Mouse (Mus musculus) limb, embryonic 10.5 days (tissue): ENCODE results near the gene Zfp654. TPM values are rescaled to one million over a fixed set of nuclear protein-coding genes. Genes with fewer than 3 reads are reported as not detected.

ENCODE experiments used
- DNase-seq: peaks from one replicate; pipeline ENCODE4 v3.0.0-alpha.2; 2017; ENCODE audit warnings: low spot score
- H3K27ac ChIP-seq: fragments of 300-500 bp; sonication (generic); 2 replicates; pipeline ENCODE4 v1.5.1; 2016; ENCODE audit warnings: mild to moderate bottlenecking
- H3K27me3 ChIP-seq: fragments of 300-500 bp; sonication (generic); 2 replicates; pipeline ENCODE4 v1.6.1; 2016; ENCODE audit warnings: low read depth, mild to moderate bottlenecking; ENCODE audit not compliant: poor library complexity, severe bottlenecking
- H3K36me3 ChIP-seq: fragments of 300-500 bp; sonication (generic); 2 replicates; pipeline ENCODE4 v1.6.1; 2016; ENCODE audit warnings: mild to moderate bottlenecking, moderate library complexity
- H3K4me1 ChIP-seq: fragments of 300-500 bp; sonication (generic); 2 replicates; pipeline ENCODE4 v1.6.1; 2016
- H3K4me3 ChIP-seq: fragments of 300-500 bp; sonication (generic); 2 replicates; pipeline ENCODE4 v1.5.1; 2016; ENCODE audit warnings: mild to moderate bottlenecking, moderate library complexity
- H3K9me3 ChIP-seq: fragments of 300-500 bp; sonication (generic); replicated peaks from 2 replicates; pipeline ENCODE4 v1.6.1; 2016; ENCODE audit warnings: mild to moderate bottlenecking
- WGBS: fragments of 180-500 bp; shearing (Covaris S2); methylation state at CpG from one replicate; pipeline ENCODE4 v1.1.7; 2016; 5-methylcytosine and 5-hydroxymethylcytosine counted together
- polyA plus RNA-seq: library from polyadenylated mRNA; unstranded; fragments of >200 nt; fragmentation: Nextera tagmentation; extraction: Ambion mirVana; gene quantifications from 2 replicates; pipeline ENCODE4 v1.2.1, GENCODE M21; 2016

The Zfp654 gene
- polyA plus RNA-seq = 5.3 and 5.8 TPM in 2 replicates

DNA sequence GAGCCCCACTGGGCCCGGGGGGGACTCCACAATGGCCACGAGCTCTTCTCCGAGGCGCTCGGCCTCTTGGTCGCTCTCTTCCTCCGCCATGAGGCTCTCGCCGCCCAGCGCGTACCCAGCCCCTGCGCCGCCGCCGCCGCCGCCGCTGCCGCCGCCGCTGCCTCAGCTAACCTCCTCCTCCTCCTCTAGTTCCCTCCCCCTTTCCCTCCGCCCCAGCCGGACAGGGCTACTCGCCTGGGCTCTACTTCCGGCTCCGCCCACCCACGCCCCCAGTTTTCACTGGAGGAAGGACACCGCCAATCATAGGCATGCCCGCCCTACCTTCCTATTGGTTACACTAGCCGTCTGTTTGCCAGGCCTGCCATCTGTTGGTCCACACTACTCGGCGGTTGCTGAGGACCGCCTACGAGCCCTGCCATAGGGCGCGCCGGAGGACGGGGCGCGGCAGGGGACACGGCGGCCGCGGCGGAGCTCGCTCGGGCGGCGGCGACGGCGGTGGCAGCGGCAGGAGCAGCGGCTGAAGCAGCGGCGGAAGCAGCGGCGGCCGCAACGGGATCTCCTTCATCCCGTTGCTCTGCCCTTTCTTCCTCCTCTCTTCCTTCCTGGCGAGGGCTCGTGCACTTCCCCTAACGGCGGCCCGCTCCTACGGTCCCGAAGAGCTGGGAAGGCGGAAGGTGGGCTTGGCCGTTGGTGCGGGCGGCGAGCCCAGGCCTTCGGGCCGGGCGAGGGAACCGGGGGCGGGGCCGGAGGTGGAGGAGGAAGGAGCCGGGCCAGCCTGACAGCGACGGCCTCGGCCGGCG, at the start of gene Zfp654, which contains the start of gene Cggbp1:
Gene Zfp654, minus strand, starts transcription at position 90 of the 800 bp plus-strand sequence.
Gene Cggbp1, plus strand, starts transcription at position 434 of the 800 bp plus-strand sequence.
- Histone ChIP-seq H3K27ac (peak within 1 kb of the TSS; percentile 97), H3K4me3 (peak within 1 kb of the TSS; percentile 96), H3K9me3 (no peaks in the 10 kb centered on the region), H3K4me1 (peaks cover 20% of the 10 kb centered on the region), H3K27me3 (no peaks in the 10 kb centered on the region), H3K36me3 (peaks cover 34% of the 10 kb centered on the region)
- peak; percentile 100 for DNase-seq
- under 1% methylated on average over 85 of the region's 85 CpGs for WGBS

- Histone ChIP-seq H3K9me3 (no peaks in the 10 kb centered on the region), H3K27ac (no peak overlapping the region), H3K4me3 (no peak overlapping the region), H3K36me3 (no peaks in the 10 kb centered on the region), H3K4me1 (no peaks in the 10 kb centered on the region), H3K27me3 (no peaks in the 10 kb centered on the region)
- no peak for DNase-seq
- WGBS = 70% methylated on average over 2 of the region's 2 CpGs
These were observed 47.6 kb upstream of the Zfp654 start for GRCm38 (mm10) chr16:64899084-64899483.

DNA sequence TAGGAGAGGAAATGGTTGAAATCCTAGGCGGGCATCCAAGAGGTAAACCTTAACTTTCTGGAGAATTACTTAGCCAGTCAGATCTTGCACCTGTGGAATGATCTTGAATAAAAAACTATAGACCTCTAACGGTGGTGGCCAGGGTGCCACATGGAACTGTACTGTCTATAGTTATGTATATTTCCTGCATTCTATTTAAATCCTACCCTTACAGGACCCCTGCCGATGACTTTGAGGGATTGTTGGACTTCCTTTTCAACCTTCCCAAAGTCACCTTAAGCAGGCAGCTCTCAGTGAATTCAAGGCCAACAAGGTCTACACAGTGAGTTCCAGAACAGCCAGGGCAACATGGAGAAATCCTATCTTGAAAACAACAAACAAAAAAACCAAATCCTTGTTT, 38.0 kb upstream of the Zfp654 start:
- Histone ChIP-seq H3K27ac (no peak overlapping the region), H3K4me3 (no peak overlapping the region), H3K27me3 (no peaks in the 10 kb centered on the region), H3K4me1 (peaks cover 3% of the 10 kb centered on the region; the same call in 1 of the 2 replicates), H3K36me3 (no peaks in the 10 kb centered on the region), H3K9me3 (no peaks in the 10 kb centered on the region)
- WGBS = 92% methylated on average over 3 of the region's 3 CpGs
- no peak for DNase-seq

DNA sequence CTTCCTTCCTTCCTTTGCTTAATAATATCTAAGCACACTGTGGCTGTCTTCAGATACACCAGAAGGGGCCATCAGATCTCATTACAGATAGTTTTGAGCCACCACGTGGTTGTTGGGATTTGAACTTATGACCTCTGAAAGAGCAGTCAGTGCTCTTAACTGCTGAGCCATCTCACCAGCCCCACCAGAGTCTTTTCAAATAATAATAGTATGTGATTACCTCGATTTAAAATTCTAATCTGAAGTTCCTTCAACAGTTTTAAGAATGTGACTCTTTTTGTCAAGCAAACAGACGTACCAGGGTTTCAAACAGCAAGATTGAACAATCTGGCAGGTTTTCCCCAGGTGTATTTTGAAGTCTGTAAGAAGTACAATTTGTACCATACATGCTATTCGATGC, 34.1 kb upstream of the Zfp654 start:
- Histone ChIP-seq H3K9me3 (no peaks in the 10 kb centered on the region), H3K4me1 (peaks cover 8% of the 10 kb centered on the region), H3K4me3 (no peak overlapping the region), H3K27me3 (no peaks in the 10 kb centered on the region), H3K36me3 (no peaks in the 10 kb centered on the region), H3K27ac (no peak overlapping the region)
- DNase-seq = no peak
- WGBS = 45% methylated on average over 4 of the region's 4 CpGs

DNA sequence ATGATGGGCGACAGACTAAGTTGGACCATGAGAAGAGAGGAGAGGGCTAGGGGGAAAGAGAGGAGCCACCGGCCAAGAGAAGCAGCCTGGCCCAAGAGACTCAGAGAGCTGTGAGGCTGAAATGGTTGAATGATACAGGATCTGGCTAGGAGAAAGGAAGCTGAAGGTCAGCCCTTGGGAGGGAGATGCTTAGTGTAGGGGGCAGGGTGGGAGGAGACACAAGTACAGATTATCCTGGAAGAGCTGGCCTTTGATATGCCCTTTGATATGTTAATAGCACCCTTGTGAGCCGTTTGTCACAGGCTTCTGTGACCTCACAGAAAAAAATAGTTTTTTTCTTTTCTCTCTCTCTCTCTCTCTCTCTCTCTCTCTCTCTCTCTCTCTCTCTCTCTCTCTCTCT, 33.7 kb upstream of the Zfp654 start:
- Histone ChIP-seq H3K4me3 (no peak overlapping the region), H3K27me3 (no peaks in the 10 kb centered on the region), H3K4me1 (peaks cover 8% of the 10 kb centered on the region), H3K27ac (no peak overlapping the region), H3K36me3 (no peaks in the 10 kb centered on the region), H3K9me3 (no peaks in the 10 kb centered on the region)
- DNase-seq = no peak
- 22% methylated on average over 3 of the region's 3 CpGs for WGBS

GRCm38 (mm10) chr16:64884420-64884838, 33.0 kb upstream of the Zfp654 start:
- Histone ChIP-seq H3K36me3 (no peaks in the 10 kb centered on the region), H3K9me3 (no peaks in the 10 kb centered on the region), H3K27ac (no peak overlapping the region), H3K4me1 (peaks cover 8% of the 10 kb centered on the region), H3K4me3 (no peak overlapping the region), H3K27me3 (no peaks in the 10 kb centered on the region)
- 10% methylated on average over 3 of the region's 3 CpGs for WGBS
- DNase-seq = no peak

GRCm38 (mm10) chr16:64883896-64884295, 32.4 kb upstream of the Zfp654 start:
- Histone ChIP-seq H3K36me3 (no peaks in the 10 kb centered on the region), H3K27me3 (no peaks in the 10 kb centered on the region), H3K9me3 (no peaks in the 10 kb centered on the region), H3K4me1 (peaks cover 8% of the 10 kb centered on the region), H3K4me3 (no peak overlapping the region), H3K27ac (no peak overlapping the region)
- whole genome bisulfite sequencing = 64% methylated on average over 5 of the region's 5 CpGs
- no peak for DNase-seq

GRCm38 (mm10) chr16:64881442-64881841, 30.0 kb upstream of the Zfp654 start:
- 78% methylated on average over 2 of the region's 2 CpGs for WGBS
- H3K9me3 ChIP-seq = no peaks in the 10 kb centered on the region
- H3K36me3 ChIP-seq = no peaks in the 10 kb centered on the region
- no peaks in the 10 kb centered on the region for H3K27me3 ChIP-seq
- no peak overlapping the region for H3K4me3 ChIP-seq
- no peak overlapping the region for H3K27ac ChIP-seq
- DNase-seq = no peak
- peaks cover 8% of the 10 kb centered on the region for H3K4me1 ChIP-seq

GRCm38 (mm10) chr16:64880986-64881385, 29.5 kb upstream of the Zfp654 start:
- Histone ChIP-seq H3K4me1 (peaks cover 8% of the 10 kb centered on the region), H3K36me3 (no peaks in the 10 kb centered on the region), H3K27ac (no peak overlapping the region), H3K9me3 (no peaks in the 10 kb centered on the region), H3K4me3 (no peak overlapping the region), H3K27me3 (no peaks in the 10 kb centered on the region)
- DNase-seq = no peak
- WGBS = 85% methylated on average over 3 of the region's 3 CpGs

DNA sequence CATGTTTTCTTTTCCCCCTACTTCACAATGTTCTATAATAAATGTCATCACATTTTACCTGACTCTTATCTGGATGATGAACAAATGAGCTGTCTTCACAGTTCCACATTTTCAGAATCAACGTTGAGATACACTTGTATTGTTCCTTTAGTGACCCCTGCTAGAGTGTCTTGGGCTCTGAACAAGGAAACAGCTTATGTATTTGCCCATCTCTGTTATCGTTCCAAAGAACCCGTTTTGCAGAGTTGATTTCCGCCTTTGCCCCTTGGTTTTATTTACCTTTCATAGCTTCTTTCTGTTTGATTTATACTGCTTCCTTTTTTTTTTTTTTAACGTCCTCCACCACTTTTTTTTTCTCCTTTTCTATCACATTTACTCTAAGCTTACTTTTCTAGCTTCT, 28.3 kb upstream of the Zfp654 start:
- no peaks in the 10 kb centered on the region for H3K36me3 ChIP-seq
- 82% methylated on average over 5 of the region's 5 CpGs for WGBS

GRCm38 (mm10) chr16:64878611-64879132, 27.2 kb upstream of the Zfp654 start:
- Histone ChIP-seq H3K4me3 (no peak overlapping the region), H3K27me3 (no peaks in the 10 kb centered on the region), H3K4me1 (no peaks in the 10 kb centered on the region), H3K27ac (no peak overlapping the region), H3K36me3 (no peaks in the 10 kb centered on the region), H3K9me3 (no peaks in the 10 kb centered on the region)
- 76% methylated on average over 3 of the region's 3 CpGs for WGBS
- DNase-seq = no peak

More for the DNA sequence above, 28.3 kb upstream of the Zfp654 start:
- Histone ChIP-seq H3K27ac (no peak overlapping the region), H3K27me3 (no peaks in the 10 kb centered on the region), H3K9me3 (no peaks in the 10 kb centered on the region), H3K4me3 (no peak overlapping the region), H3K4me1 (peaks cover 7% of the 10 kb centered on the region)
- DNase-seq = no peak

- Histone ChIP-seq H3K9me3 (no peaks in the 10 kb centered on the region), H3K36me3 (no peaks in the 10 kb centered on the region), H3K27me3 (no peaks in the 10 kb centered on the region), H3K27ac (no peak overlapping the region), H3K4me3 (no peak overlapping the region), H3K4me1 (no peaks in the 10 kb centered on the region)
- DNase-seq = no peak
- 93% methylated on average over 3 of the region's 3 CpGs for WGBS
These were observed 25.9 kb upstream of the Zfp654 start for GRCm38 (mm10) chr16:64877314-64877713.

DNA sequence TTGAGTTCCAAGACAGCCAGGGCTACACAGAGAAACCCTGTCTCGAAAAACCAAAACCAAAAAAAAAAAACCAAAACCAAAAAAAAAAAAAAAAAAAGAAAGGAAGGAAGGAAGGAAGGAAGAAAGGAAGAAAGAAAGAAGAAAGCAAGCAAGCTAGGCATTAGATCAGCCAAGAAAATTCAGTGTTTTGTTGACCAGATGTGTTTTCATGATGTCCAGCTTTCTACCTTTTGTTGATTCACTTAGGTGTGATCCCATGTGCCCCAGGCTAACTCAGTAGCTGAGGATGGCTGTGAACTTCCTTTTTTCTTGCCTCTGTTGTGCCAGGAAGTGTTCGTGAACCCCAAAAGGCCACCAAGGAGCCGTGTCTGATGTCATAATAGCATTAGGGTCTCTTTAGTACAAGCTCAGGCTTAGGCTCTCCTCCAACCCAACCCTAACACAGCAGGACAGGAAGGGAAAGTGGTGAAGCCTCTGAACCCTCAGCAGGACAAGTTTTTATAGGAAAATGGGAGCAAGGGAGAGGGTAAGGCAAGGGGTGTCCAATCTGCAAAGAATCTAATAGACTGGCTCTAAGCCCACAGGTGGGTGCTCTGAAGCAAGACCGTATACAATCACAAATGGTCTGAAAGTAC, 25.3 kb upstream of the Zfp654 start:
- DNase-seq = no peak
- H3K4me1 ChIP-seq = no peaks in the 10 kb centered on the region
- H3K27ac ChIP-seq = no peak overlapping the region
- no peak overlapping the region for H3K4me3 ChIP-seq
- no peaks in the 10 kb centered on the region for H3K27me3 ChIP-seq
- no peaks in the 10 kb centered on the region for H3K9me3 ChIP-seq
- WGBS = 88% methylated on average over 4 of the region's 4 CpGs
- H3K36me3 ChIP-seq = no peaks in the 10 kb centered on the region
